Mouse (Mus musculus) ES-E14 (cell line): ENCODE data around the gene Slc22a4.

Experiments used
- CHD2 ChIP-seq: IDR thresholded peaks from 2 replicates; pipeline ENCODE4 v1.6.1; 2014; ENCODE audit warnings: mild to moderate bottlenecking, low read depth, low read length, inconsistent platforms
- HCFC1 ChIP-seq: IDR thresholded peaks from 2 replicates; pipeline ENCODE4 v1.6.1; 2012; ENCODE audit warnings: low read length, inconsistent platforms, borderline replicate concordance; ENCODE audit not compliant: insufficient read depth
- MAFK ChIP-seq: IDR thresholded peaks from 2 replicates; pipeline ENCODE4 v1.6.1; 2014; ENCODE audit warnings: mild to moderate bottlenecking, low read depth, low read length, inconsistent platforms; ENCODE audit not compliant: insufficient read depth
- ZC3H11A ChIP-seq: IDR thresholded peaks from 2 replicates; pipeline ENCODE4 v1.6.1; 2012; ENCODE audit warnings: low read depth, mild to moderate bottlenecking, inconsistent platforms, low read length, borderline replicate concordance
- ZNF384 ChIP-seq: IDR thresholded peaks from 2 replicates; pipeline ENCODE4 v1.6.1; 2012; ENCODE audit warnings: low read depth, low read length, inconsistent platforms

DNA sequence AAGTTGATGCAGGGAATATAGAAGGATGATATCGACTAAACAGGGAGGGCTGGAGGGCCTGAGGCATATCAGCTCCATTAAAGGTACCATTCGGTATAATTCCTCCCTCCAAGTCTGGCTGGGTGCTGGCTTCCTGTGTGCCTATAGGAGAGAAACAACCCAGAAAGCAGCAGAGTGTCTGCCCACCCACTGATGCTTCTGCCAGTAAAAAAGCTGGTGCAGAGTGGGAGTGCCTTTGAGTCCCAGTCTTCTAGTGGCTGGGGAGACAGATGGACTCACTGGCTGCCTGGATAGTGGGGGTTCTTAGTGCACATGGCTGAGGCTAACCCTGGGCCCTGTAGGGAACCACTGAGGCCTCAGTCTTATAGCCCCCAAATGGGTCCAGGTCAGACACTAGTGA is 22.3 kb upstream of the Slc22a4 start:
- no peak for TF ChIP-seq ZC3H11A
- no peak for TF ChIP-seq MAFK
- no peak for TF ChIP-seq ZNF384
- no peak for TF ChIP-seq HCFC1
- TF ChIP-seq CHD2, result no peak
